Mouse (Mus musculus): ENCODE data around the gene Dusp5. TPM values are rescaled to one million over a fixed set of nuclear protein-coding genes. Genes with fewer than 3 reads are reported as not detected.
"Not testable (repeated sequence)": the region's sequence is repeated elsewhere in the genome, so short reads cannot be mapped to it uniquely, and the experiment has no call there.

Dusp5 gene
- polyA plus RNA-seq, 1 experiment: 3.0 TPM

- Histone ChIP-seq H3K9me3 (peaks cover 12% of the 10 kb centered on the region), H3K36me3 (replicated peaks; ENCODE audit: low read length) (no peaks in the 10 kb centered on the region), H3K4me1 (peaks cover 12% of the 10 kb centered on the region), H3K27me3 (replicated peaks) (peaks cover 44% of the 10 kb centered on the region), H3K4me3 (replicated peaks) (no peak overlapping the region)
- no peak for TF ChIP-seq FLI1 (IDR thresholded peaks at IDR 0.05; ENCODE audit: low read length)
- no peak for TF ChIP-seq GATA1 (IDR thresholded peaks at IDR 0.05; ENCODE audit: borderline replicate concordance, low read length)
Measured at GRCm38 (mm10) chr19:53493866-53494265, 35.0 kb upstream of the Dusp5 start.

- TF ChIP-seq GATA1 (IDR thresholded peaks at IDR 0.05; ENCODE audit: borderline replicate concordance, low read length): no peak
- TF ChIP-seq FLI1 (IDR thresholded peaks at IDR 0.05; ENCODE audit: low read length): no peak
- H3K4me1 ChIP-seq: peaks cover 40% of the 10 kb centered on the region
- H3K36me3 ChIP-seq (replicated peaks; ENCODE audit: low read length): no peaks in the 10 kb centered on the region
Measured at GRCm38 (mm10) chr19:53497910-53498309, 31.0 kb upstream of the Dusp5 start.

GRCm38 (mm10) chr19:53499049-53499448 is 29.9 kb upstream of the Dusp5 start:
- H3K27me3 ChIP-seq (replicated peaks): peaks cover 50% of the 10 kb centered on the region
- TF ChIP-seq FLI1 (IDR thresholded peaks at IDR 0.05; ENCODE audit: low read length): no peak
- no peak for TF ChIP-seq GATA1 (IDR thresholded peaks at IDR 0.05; ENCODE audit: borderline replicate concordance, low read length)
- H3K9me3 ChIP-seq: peaks cover 15% of the 10 kb centered on the region
- H3K4me1 ChIP-seq: peaks cover 50% of the 10 kb centered on the region
- no peaks in the 10 kb centered on the region for H3K36me3 ChIP-seq (replicated peaks; ENCODE audit: low read length)
- no peak overlapping the region for H3K4me3 ChIP-seq (replicated peaks)

More at GRCm38 (mm10) chr19:53497910-53498309, 31.0 kb upstream of the Dusp5 start:
- peaks cover 15% of the 10 kb centered on the region for H3K9me3 ChIP-seq
- no peak overlapping the region for H3K4me3 ChIP-seq (replicated peaks)
- peaks cover 55% of the 10 kb centered on the region for H3K27me3 ChIP-seq (replicated peaks)

- H3K36me3 ChIP-seq (replicated peaks; ENCODE audit: low read length): no peaks in the 10 kb centered on the region
- H3K4me1 ChIP-seq: peaks cover 54% of the 10 kb centered on the region
- no peak overlapping the region for H3K4me3 ChIP-seq (replicated peaks)
- H3K9me3 ChIP-seq: peaks cover 15% of the 10 kb centered on the region
- TF ChIP-seq GATA1 (IDR thresholded peaks at IDR 0.05; ENCODE audit: borderline replicate concordance, low read length): no peak
- no peak for TF ChIP-seq FLI1 (IDR thresholded peaks at IDR 0.05; ENCODE audit: low read length)
- peaks cover 50% of the 10 kb centered on the region for H3K27me3 ChIP-seq (replicated peaks)
Measured at GRCm38 (mm10) chr19:53499451-53499940, 29.4 kb upstream of the Dusp5 start.

GRCm38 (mm10) chr19:53500298-53501006 is 28.5 kb upstream of the Dusp5 start:
- Histone ChIP-seq H3K4me1 (peaks cover 56% of the 10 kb centered on the region), H3K36me3 (replicated peaks; ENCODE audit: low read length) (no peaks in the 10 kb centered on the region), H3K9me3 (peaks cover 15% of the 10 kb centered on the region), H3K27me3 (replicated peaks) (peaks cover 46% of the 10 kb centered on the region), H3K4me3 (replicated peaks) (peak overlapping the region; percentile 50)
- no peak for TF ChIP-seq FLI1 (IDR thresholded peaks at IDR 0.05; ENCODE audit: low read length)
- TF ChIP-seq GATA1 (IDR thresholded peaks at IDR 0.05; ENCODE audit: borderline replicate concordance, low read length): no peak

- Histone ChIP-seq H3K9me3 (peaks cover 15% of the 10 kb centered on the region), H3K27me3 (replicated peaks) (peaks cover 43% of the 10 kb centered on the region), H3K4me1 (peaks cover 56% of the 10 kb centered on the region)
- H3K4me3 ChIP-seq (replicated peaks); H3K36me3 ChIP-seq (replicated peaks; ENCODE audit: low read length): not testable (repeated sequence)
Measured at GRCm38 (mm10) chr19:53501239-53501638, 27.7 kb upstream of the Dusp5 start.

GRCm38 (mm10) chr19:53501765-53502164 is 27.1 kb upstream of the Dusp5 start:
- Histone ChIP-seq H3K4me1 (peaks cover 54% of the 10 kb centered on the region), H3K27me3 (replicated peaks) (peaks cover 43% of the 10 kb centered on the region), H3K4me3 (replicated peaks) (no peak overlapping the region), H3K9me3 (peaks cover 15% of the 10 kb centered on the region), H3K36me3 (replicated peaks; ENCODE audit: low read length) (no peaks in the 10 kb centered on the region)
- TF ChIP-seq GATA1 (IDR thresholded peaks at IDR 0.05; ENCODE audit: borderline replicate concordance, low read length): no peak
- no peak for TF ChIP-seq FLI1 (IDR thresholded peaks at IDR 0.05; ENCODE audit: low read length)

GRCm38 (mm10) chr19:53502891-53503371 is 26.0 kb upstream of the Dusp5 start:
- peaks cover 41% of the 10 kb centered on the region for H3K27me3 ChIP-seq (replicated peaks)
- H3K9me3 ChIP-seq: peaks cover 14% of the 10 kb centered on the region
- H3K4me1 ChIP-seq: peaks cover 55% of the 10 kb centered on the region
- TF ChIP-seq GATA1 (IDR thresholded peaks at IDR 0.05; ENCODE audit: borderline replicate concordance, low read length) (no peak), FLI1 (IDR thresholded peaks at IDR 0.05; ENCODE audit: low read length) (no peak)
- H3K36me3 ChIP-seq (replicated peaks; ENCODE audit: low read length): no peaks in the 10 kb centered on the region
- no peak overlapping the region for H3K4me3 ChIP-seq (replicated peaks)

GRCm38 (mm10) chr19:53504181-53504580 is 24.7 kb upstream of the Dusp5 start:
- peaks cover 49% of the 10 kb centered on the region for H3K4me1 ChIP-seq
- 0 out of 2 replicates have a peak, but pooled peaks cover 2% of the 10 kb centered on the region for H3K9me3 ChIP-seq
- H3K27me3 ChIP-seq (replicated peaks): peaks cover 33% of the 10 kb centered on the region
- H3K4me3 ChIP-seq (replicated peaks): no peak overlapping the region
- TF ChIP-seq FLI1 (IDR thresholded peaks at IDR 0.05; ENCODE audit: low read length) (no peak), GATA1 (IDR thresholded peaks at IDR 0.05; ENCODE audit: borderline replicate concordance, low read length) (no peak)
- no peaks in the 10 kb centered on the region for H3K36me3 ChIP-seq (replicated peaks; ENCODE audit: low read length)

GRCm38 (mm10) chr19:53505728-53506127 is 23.2 kb upstream of the Dusp5 start:
- TF ChIP-seq GATA1 (IDR thresholded peaks at IDR 0.05; ENCODE audit: borderline replicate concordance, low read length) (no peak), FLI1 (IDR thresholded peaks at IDR 0.05; ENCODE audit: low read length) (no peak)
- Histone ChIP-seq H3K4me3 (replicated peaks) (peak overlapping the region; percentile 29), H3K9me3 (peaks cover 7% of the 10 kb centered on the region), H3K4me1 (peaks cover 42% of the 10 kb centered on the region), H3K36me3 (replicated peaks; ENCODE audit: low read length) (no peaks in the 10 kb centered on the region), H3K27me3 (replicated peaks) (peaks cover 21% of the 10 kb centered on the region)
